Mouse (Mus musculus) forebrain, postnatal 0 days (tissue): ENCODE measurements around the gene Slco3a1. TPM values are rescaled to one million over a fixed set of nuclear protein-coding genes. Genes with fewer than 3 reads are reported as not detected.
A peak's percentile ranks its signal among the peaks of the same experiment; 100 is the strongest.

Source experiments
- ATAC-seq: fragments of 200-750 bp; cut with Nextera tagmentation; 2 replicates; pipeline ENCODE4 v1.8.0; 2017; ENCODE audit warnings: mild to moderate bottlenecking, moderate library complexity
- DNase-seq: peaks from one replicate; pipeline ENCODE4 v3.0.0-alpha.2; 2015
- H3K27ac ChIP-seq: fragments of 300-500 bp; sonication (generic); 2 replicates; pipeline ENCODE4 v1.5.1; 2014; ENCODE audit warnings: low read depth, mild to moderate bottlenecking, antibody characterized with exemption, low read length, moderate library complexity, mixed read lengths
- H3K27me3 ChIP-seq: fragments of 300-500 bp; sonication (generic); 2 replicates; pipeline ENCODE4 v1.6.1; 2014; ENCODE audit warnings: mild to moderate bottlenecking, low read length, mixed read lengths; ENCODE audit not compliant: insufficient read depth
- H3K36me3 ChIP-seq: fragments of 300-500 bp; sonication (generic); 2 replicates; pipeline ENCODE4 v1.6.1; 2014; ENCODE audit warnings: mild to moderate bottlenecking, moderate library complexity; ENCODE audit not compliant: insufficient read depth
- H3K4me1 ChIP-seq: fragments of 300-500 bp; sonication (generic); 2 replicates; pipeline ENCODE4 v1.6.1; 2014; ENCODE audit warnings: antibody characterized with exemption; ENCODE audit not compliant: insufficient read depth
- H3K4me2 ChIP-seq: fragments of 300-500 bp; sonication (generic); 2 replicates; pipeline ENCODE4 v1.6.1; 2014; ENCODE audit warnings: low read depth, mild to moderate bottlenecking, moderate library complexity
- H3K4me3 ChIP-seq: fragments of 300-500 bp; sonication (generic); 2 replicates; pipeline ENCODE4 v1.5.1; 2014; ENCODE audit warnings: low read depth, low read length, mixed read lengths
- H3K9ac ChIP-seq: fragments of 300-500 bp; sonication (generic); 2 replicates; pipeline ENCODE4 v1.6.1; 2014; ENCODE audit warnings: mild to moderate bottlenecking
- H3K9me3 ChIP-seq: fragments of 300-500 bp; sonication (generic); 2 replicates; pipeline ENCODE4 v1.6.1; 2016; ENCODE audit warnings: low read length
- CTCF ChIP-seq: sonication (generic); IDR thresholded peaks from 2 replicates; pipeline ENCODE4 v1.5.1; 2016; ENCODE audit warnings: antibody characterized with exemption, control low read depth, low read depth
- WGBS: fragments of 180-500 bp; shearing (Covaris S2); extraction: QIAGEN DNeasy Blood & Tissue Kit; methylation state at CpG from one replicate; pipeline ENCODE4 v1.1.7; 2014; 5-methylcytosine and 5-hydroxymethylcytosine counted together
- polyA plus RNA-seq: library from polyadenylated mRNA; unstranded; fragments of >200 nt; fragmentation: Nextera tagmentation; extraction: Ambion mirVana; gene quantifications from 2 replicates; pipeline ENCODE4 v1.2.1, GENCODE M21; 2015
- total RNA-seq: library from RNA; depleted of rRNA; stranded (reverse); fragments of >200 nt; gene quantifications from 2 replicates; pipeline ENCODE4 v1.2.3, GENCODE M21; 2014

Gene Slco3a1
- total and polyA plus RNA-seq, 2 experiments from 2014 or later: 25.2 to 27.8 TPM

GRCm38 (mm10) chr7:74552546-74552945 lies 2.0 kb downstream of the Slco3a1 start:
- Histone ChIP-seq H3K9ac (peak overlapping the region; percentile 39; the same call in 1 of the 2 replicates), H3K27ac (no peak overlapping the region), H3K4me3 (peak overlapping the region; percentile 83), H3K36me3 (no peaks in the 10 kb centered on the region), H3K27me3 (no peaks in the 10 kb centered on the region), H3K4me1 (peaks cover 16% of the 10 kb centered on the region; the same call in 1 of the 2 replicates), H3K4me2 (peak overlapping the region; percentile 83), H3K9me3 (no peaks in the 10 kb centered on the region)
- DNase-seq (no peak), ATAC-seq (no peak)
- TF ChIP-seq CTCF: no peak
- 68% methylated on average over 4 of the region's 4 CpGs for WGBS

DNA sequence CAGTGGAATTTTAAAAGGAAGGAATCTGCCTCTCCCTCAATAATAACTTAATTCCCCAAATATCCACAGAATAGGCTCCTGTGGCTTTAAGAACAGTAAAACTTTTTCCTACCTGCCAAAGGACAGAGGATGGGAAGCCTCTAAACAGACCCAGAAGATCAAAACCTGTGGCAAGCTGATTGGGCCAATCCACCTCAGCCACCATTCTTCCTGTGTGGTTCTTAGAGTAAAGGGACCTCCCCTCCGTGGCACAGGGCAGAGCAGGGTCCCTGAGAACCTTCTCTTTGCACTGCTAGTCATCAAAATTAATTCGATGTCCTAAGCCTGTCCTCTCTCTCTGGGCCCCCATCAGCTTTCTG lies 2.6 kb downstream of the Slco3a1 start:
- Histone ChIP-seq H3K27ac (no peak overlapping the region), H3K9ac (peak overlapping the region; percentile 39; the same call in 1 of the 2 replicates), H3K27me3 (no peaks in the 10 kb centered on the region), H3K36me3 (no peaks in the 10 kb centered on the region), H3K4me2 (peak overlapping the region; percentile 83), H3K4me1 (peaks cover 16% of the 10 kb centered on the region; the same call in 1 of the 2 replicates), H3K9me3 (no peaks in the 10 kb centered on the region), H3K4me3 (peak overlapping the region; percentile 83)
- WGBS: 46% methylated on average over 2 of the region's 2 CpGs
- ATAC-seq: no peak
- TF ChIP-seq CTCF: no peak
- no peak for DNase-seq

- 76% methylated on average over 9 of the region's 9 CpGs for WGBS
- ATAC-seq (no peak), DNase-seq (no peak)
- Histone ChIP-seq H3K9ac (no peak overlapping the region), H3K4me1 (peaks cover 16% of the 10 kb centered on the region; the same call in 1 of the 2 replicates), H3K9me3 (no peaks in the 10 kb centered on the region), H3K36me3 (no peaks in the 10 kb centered on the region), H3K27me3 (no peaks in the 10 kb centered on the region), H3K27ac (no peak overlapping the region), H3K4me2 (peak overlapping the region; percentile 83), H3K4me3 (peak overlapping the region; percentile 83)
- no peak for TF ChIP-seq CTCF
Observed at GRCm38 (mm10) chr7:74551338-74551999, 3.1 kb downstream of the Slco3a1 start.

GRCm38 (mm10) chr7:74549686-74550085 lies 4.9 kb downstream of the Slco3a1 start:
- DNase-seq (no peak), ATAC-seq (no peak)
- WGBS: 39% methylated on average over 6 of the region's 6 CpGs
- H3K4me2 ChIP-seq: 0 out of 2 replicates have a peak overlapping the region, but pooled peaks have one; percentile 10
- H3K4me3 ChIP-seq: no peak overlapping the region
- no peak for TF ChIP-seq CTCF
- no peaks in the 10 kb centered on the region for H3K36me3 ChIP-seq
- no peak overlapping the region for H3K27ac ChIP-seq
- H3K4me1 ChIP-seq: peaks cover 14% of the 10 kb centered on the region; the same call in 1 of the 2 replicates
- no peaks in the 10 kb centered on the region for H3K9me3 ChIP-seq
- H3K9ac ChIP-seq: no peak overlapping the region
- H3K27me3 ChIP-seq: no peaks in the 10 kb centered on the region

DNA sequence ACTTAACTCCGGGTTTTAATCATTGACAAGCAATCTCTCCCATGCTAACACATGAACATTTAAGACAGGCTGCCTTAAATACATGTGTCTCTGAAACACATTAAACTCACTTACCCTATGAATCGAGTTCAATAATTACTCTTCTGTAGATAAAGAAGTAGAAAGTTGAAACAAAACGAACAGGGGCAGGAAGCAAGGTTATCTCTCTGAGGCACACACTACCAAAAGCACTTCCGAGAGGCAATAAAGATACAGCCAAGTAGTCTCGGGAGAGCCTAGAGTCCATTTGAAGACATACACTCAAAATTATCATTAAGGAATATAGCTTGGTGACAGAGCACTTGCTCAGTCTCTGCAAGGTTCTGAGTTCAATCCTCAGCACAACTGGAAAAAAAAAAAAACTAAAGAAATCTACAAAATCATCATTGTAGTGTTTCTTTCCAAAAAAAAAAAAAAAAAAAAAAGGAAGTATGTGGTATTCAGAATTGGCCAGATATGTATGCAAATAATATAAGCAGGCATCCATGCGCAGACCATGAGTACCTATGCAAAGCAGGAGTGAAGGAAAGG lies 5.5 kb downstream of the Slco3a1 start:
- peaks cover 14% of the 10 kb centered on the region; the same call in 1 of the 2 replicates for H3K4me1 ChIP-seq
- no peak overlapping the region for H3K4me3 ChIP-seq
- no peaks in the 10 kb centered on the region for H3K9me3 ChIP-seq
- no peak overlapping the region for H3K9ac ChIP-seq
- TF ChIP-seq CTCF: no peak
- WGBS: 87% methylated on average over 6 of the region's 6 CpGs
- no peak for ATAC-seq
- H3K36me3 ChIP-seq: no peaks in the 10 kb centered on the region
- no peak overlapping the region for H3K4me2 ChIP-seq
- DNase-seq: no peak
- no peaks in the 10 kb centered on the region for H3K27me3 ChIP-seq
- no peak overlapping the region for H3K27ac ChIP-seq

DNA sequence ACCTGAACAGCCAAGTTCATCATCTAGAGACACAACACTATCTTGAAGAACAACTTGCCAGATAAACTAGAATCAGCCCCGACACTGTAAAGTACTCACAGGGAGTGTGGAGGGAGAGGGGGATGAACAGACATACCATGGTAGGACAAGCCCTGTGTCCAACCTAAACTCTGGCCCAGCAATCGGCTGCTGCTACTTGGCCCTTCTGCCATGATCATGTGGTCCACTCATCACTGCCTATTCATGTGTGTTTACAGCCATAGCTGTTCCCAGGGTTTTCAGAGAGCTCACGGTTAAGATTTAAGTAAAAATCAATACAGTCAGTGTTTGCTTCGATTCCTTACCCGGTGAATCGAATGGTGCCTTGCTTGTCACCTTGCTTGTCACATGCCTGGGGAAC lies 7.9 kb downstream of the Slco3a1 start:
- H3K9me3 ChIP-seq: no peaks in the 10 kb centered on the region
- H3K4me3 ChIP-seq: no peak overlapping the region
- H3K9ac ChIP-seq: no peak overlapping the region
- H3K36me3 ChIP-seq: no peaks in the 10 kb centered on the region
- 75% methylated on average over 6 of the region's 6 CpGs for WGBS
- H3K4me2 ChIP-seq: no peak overlapping the region
- H3K27ac ChIP-seq: no peak overlapping the region
- H3K4me1 ChIP-seq: peaks cover 4% of the 10 kb centered on the region; the same call in 1 of the 2 replicates
- no peaks in the 10 kb centered on the region for H3K27me3 ChIP-seq
- no peak for TF ChIP-seq CTCF
- DNase-seq: no peak
- no peak for ATAC-seq

DNA sequence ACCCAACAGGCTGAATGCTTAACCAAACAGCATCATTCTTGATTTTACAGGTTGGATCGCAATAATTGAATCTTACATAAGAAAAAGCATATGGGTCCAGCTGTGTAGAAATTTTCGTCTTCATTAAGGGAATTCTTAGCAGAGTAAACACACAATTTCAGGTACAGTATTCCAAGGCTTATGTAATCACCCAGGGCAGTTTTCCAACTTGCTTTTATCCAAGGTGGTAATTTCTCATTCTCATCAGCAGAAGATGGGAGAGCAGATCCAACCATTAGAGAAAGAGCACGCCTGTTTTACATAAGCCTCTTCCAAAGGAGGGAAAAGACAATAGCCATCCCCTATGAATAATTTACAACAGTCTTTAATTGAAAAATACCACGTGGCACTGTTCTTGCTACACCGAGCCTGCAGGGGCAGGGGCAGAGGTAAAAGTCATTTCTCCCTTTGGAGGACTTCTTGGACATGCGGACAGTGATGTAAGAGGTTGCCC lies 9.0 kb downstream of the Slco3a1 start:
- DNase-seq (no peak), ATAC-seq (no peak)
- Histone ChIP-seq H3K9me3 (no peaks in the 10 kb centered on the region), H3K27ac (no peak overlapping the region), H3K4me3 (no peak overlapping the region), H3K9ac (no peak overlapping the region), H3K27me3 (no peaks in the 10 kb centered on the region), H3K36me3 (no peaks in the 10 kb centered on the region), H3K4me2 (no peak overlapping the region), H3K4me1 (no peaks in the 10 kb centered on the region)
- 57% methylated on average over 6 of the region's 6 CpGs for WGBS
- TF ChIP-seq CTCF: no peak
